Mouse (Mus musculus): ENCODE results near the gene Apba1. TPM values are rescaled to one million over a fixed set of nuclear protein-coding genes. Genes with fewer than 3 reads are reported as not detected.

Gene Apba1
- polyA plus RNA-seq, 1 experiment from 2014 or later = 0.25 TPM

GRCm38 (mm10) chr19:23984186-23984585 lies 225.5 kb downstream of the Apba1 start:
- no peaks in the 10 kb centered on the region for H3K4me1 ChIP-seq (ENCODE audit: insufficient read depth)
- no peak overlapping the region for H3K27ac ChIP-seq (ENCODE audit: low read depth)
- no peak for TF ChIP-seq CTCF (IDR thresholded peaks at IDR 0.05; ENCODE audit: low read depth)
- H3K4me2 ChIP-seq = no peak overlapping the region
- H3K9ac ChIP-seq = no peak overlapping the region
- no peaks in the 10 kb centered on the region for H3K36me3 ChIP-seq (ENCODE audit: insufficient read depth)
- no peak overlapping the region for H3K4me3 ChIP-seq (ENCODE audit: low read depth, low read length)
- no peaks in the 10 kb centered on the region for H3K27me3 ChIP-seq (ENCODE audit: insufficient read depth, low read length)
- ATAC-seq (ENCODE audit: insufficient read depth) (no peak), DNase-seq (no peak)
- no peaks in the 10 kb centered on the region for H3K9me3 ChIP-seq (ENCODE audit: low read depth, low read length)
- WGBS = 19% methylated on average over 6 of the region's 6 CpGs

- H3K9ac ChIP-seq = no peak overlapping the region
- H3K4me3 ChIP-seq (ENCODE audit: low read depth, low read length) = no peak overlapping the region
- no peak for ATAC-seq (ENCODE audit: insufficient read depth)
- H3K9me3 ChIP-seq (ENCODE audit: low read depth, low read length) = no peaks in the 10 kb centered on the region
- H3K4me1 ChIP-seq (ENCODE audit: insufficient read depth) = no peaks in the 10 kb centered on the region
- DNase-seq = no peak
- no peaks in the 10 kb centered on the region for H3K27me3 ChIP-seq (ENCODE audit: insufficient read depth, low read length)
- H3K27ac ChIP-seq (ENCODE audit: low read depth) = no peak overlapping the region
- no peaks in the 10 kb centered on the region for H3K36me3 ChIP-seq (ENCODE audit: insufficient read depth)
- H3K4me2 ChIP-seq = no peak overlapping the region
- no peak for TF ChIP-seq CTCF (IDR thresholded peaks at IDR 0.05; ENCODE audit: low read depth)
- WGBS = 45% methylated on average over 2 of the region's 2 CpGs
Observed at GRCm38 (mm10) chr19:23987291-23987690, 228.6 kb downstream of the Apba1 start.

DNA sequence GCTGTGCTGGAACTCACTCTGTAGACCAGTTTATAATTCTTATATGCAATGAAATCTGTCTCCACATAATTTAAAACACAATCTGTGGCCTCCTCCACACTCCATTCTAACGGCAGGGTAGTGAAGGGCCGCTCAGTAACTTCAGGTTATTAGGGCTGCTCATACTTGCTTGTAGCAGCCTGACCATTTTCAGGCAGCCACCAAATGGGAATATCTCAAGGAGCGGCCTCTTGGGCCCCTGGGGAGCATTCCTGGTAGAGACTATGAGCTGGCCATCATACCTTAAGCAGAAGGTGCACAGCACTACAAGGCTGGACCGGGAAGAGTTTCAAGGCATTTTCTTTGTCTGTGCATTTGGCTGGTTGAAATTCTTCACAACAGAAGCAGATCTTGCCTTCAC lies 229.5 kb downstream of the Apba1 start:
- Histone ChIP-seq H3K4me3 (ENCODE audit: low read depth, low read length) (no peak overlapping the region), H3K27me3 (ENCODE audit: insufficient read depth, low read length) (no peaks in the 10 kb centered on the region), H3K4me1 (ENCODE audit: insufficient read depth) (no peaks in the 10 kb centered on the region), H3K9ac (no peak overlapping the region), H3K4me2 (no peak overlapping the region), H3K9me3 (ENCODE audit: low read depth, low read length) (no peaks in the 10 kb centered on the region), H3K36me3 (ENCODE audit: insufficient read depth) (no peaks in the 10 kb centered on the region), H3K27ac (ENCODE audit: low read depth) (no peak overlapping the region)
- 80% methylated on average over 4 of the region's 4 CpGs for WGBS
- TF ChIP-seq CTCF (IDR thresholded peaks at IDR 0.05; ENCODE audit: low read depth) = no peak
- no peak for ATAC-seq (ENCODE audit: insufficient read depth)
- DNase-seq = no peak

DNA sequence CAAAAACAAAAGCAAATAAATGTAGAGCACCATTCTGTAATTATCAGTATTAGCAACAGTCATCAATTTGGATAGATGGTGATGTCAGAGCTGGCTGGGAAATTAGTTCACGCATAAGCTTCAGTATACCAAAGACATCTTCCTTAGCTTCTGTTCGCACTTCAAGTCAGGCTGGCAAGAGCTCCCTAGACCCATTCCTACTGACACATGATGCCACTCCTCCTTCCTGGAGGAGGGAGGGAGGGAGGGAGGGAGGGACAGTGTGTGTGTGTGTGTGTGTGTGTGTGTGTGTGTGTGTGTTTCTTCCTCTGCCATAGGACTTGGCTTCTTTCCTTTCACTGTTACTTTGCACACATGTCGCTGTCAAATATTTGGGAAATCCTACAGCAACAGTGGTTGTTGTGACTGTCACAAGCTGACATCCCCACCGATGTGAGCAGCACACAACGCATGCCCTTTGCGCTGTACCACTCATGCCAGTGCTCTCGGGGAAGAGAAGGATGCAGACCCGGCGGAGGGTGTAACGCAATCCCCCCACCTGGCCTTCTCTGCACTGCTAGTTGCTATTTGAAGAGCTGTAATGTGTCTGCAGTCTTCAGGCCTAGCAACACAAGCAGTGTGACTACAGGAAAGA lies 237.2 kb downstream of the Apba1 start:
- Histone ChIP-seq H3K9ac (no peak overlapping the region), H3K4me2 (no peak overlapping the region), H3K27me3 (ENCODE audit: insufficient read depth, low read length) (no peaks in the 10 kb centered on the region), H3K27ac (ENCODE audit: low read depth) (no peak overlapping the region), H3K9me3 (ENCODE audit: low read depth, low read length) (no peaks in the 10 kb centered on the region), H3K4me3 (ENCODE audit: low read depth, low read length) (no peak overlapping the region), H3K4me1 (ENCODE audit: insufficient read depth) (no peaks in the 10 kb centered on the region), H3K36me3 (ENCODE audit: insufficient read depth) (no peaks in the 10 kb centered on the region)
- 75% methylated on average over 10 of the region's 10 CpGs for WGBS
- DNase-seq (no peak), ATAC-seq (ENCODE audit: insufficient read depth) (no peak)
- no peak for TF ChIP-seq CTCF (IDR thresholded peaks at IDR 0.05; ENCODE audit: low read depth)

Other genes with a start within 250 kb of the Apba1 start
- gene 1700028P14Rik, start 106.1 kb upstream of the Apba1 start, polyA plus RNA-seq (2014; fragmentation: Nextera tagmentation; extraction: Ambion mirVana) = not detected in 2 replicates
- 9.6 and 11.7 TPM in 2 replicates for gene Ptar1, start 71.5 kb upstream of the Apba1 start, polyA plus RNA-seq (2014; fragmentation: Nextera tagmentation; extraction: Ambion mirVana)

All from lung, embryonic 14.5 days (tissue).